Comparison of ENCODE assay signal across 13 mouse cellular contexts in genomic region chr11:98492959-98493358, GRCm38 (mm10). TPM values are rescaled to one million over a fixed set of nuclear protein-coding genes. Genes with fewer than 3 reads are reported as not detected.
DNase-seq lines count a peak whose midpoint lies in the region; ATAC-seq and TF ChIP-seq lines count a peak whose summit lies in the region.
"Had no signal": no experiment of that assay in that cellular context is flagged by ENCODE, and none has a peak within 500 bp of the region (broad histone marks: within the 10 kb centered on the region; RNA-seq: fewer than 3 reads in every experiment).

No protein-coding gene starts in this region.

- TF ChIP-seq CTCF in spleen, adult 2 months (IDR thresholded peaks at IDR 0.05; ENCODE audit: extremely low read depth, insufficient read depth, insufficient read length, insufficient replicate concordance): no peak

- peaks cover 14% of the 10 kb centered on the region; the same call in 1 of the 2 replicates for H3K4me1 ChIP-seq in heart, embryonic 10.5 days
- peaks cover 46% of the 10 kb centered on the region; the same call in 1 of the 2 replicates for H3K4me1 ChIP-seq in spleen, adult 2 months (ENCODE audit: control insufficient read depth, insufficient read depth, insufficient read length)
- H3K4me1 ChIP-seq in midbrain, embryonic 14.5 days (ENCODE audit: control insufficient read depth, insufficient read depth, low read length): no peaks in the 10 kb centered on the region

- no peaks in the 10 kb centered on the region for H3K9me3 ChIP-seq in heart, embryonic 10.5 days
- H3K9me3 ChIP-seq in midbrain, embryonic 14.5 days (ENCODE audit: control insufficient read depth, low read length): no peaks in the 10 kb centered on the region
- H3K9me3 ChIP-seq: embryonic facial prominence, embryonic 15.5 days; midbrain, embryonic 13.5 days had no signal

- TF ChIP-seq POLR2A in spleen, adult 2 months (IDR thresholded peaks at IDR 0.05; ENCODE audit: low read depth, low read length): no peak

- WGBS in heart, embryonic 10.5 days: 29% methylated on average over 7 of the region's 7 CpGs
- whole genome bisulfite sequencing in spleen, adult 2 months: 6% methylated on average over 7 of the region's 7 CpGs
- WGBS in midbrain, embryonic 14.5 days: 19% methylated on average over 7 of the region's 7 CpGs

- no peaks in the 10 kb centered on the region for H3K36me3 ChIP-seq in heart, embryonic 10.5 days
- H3K36me3 ChIP-seq in spleen, adult 2 months (ENCODE audit: control insufficient read depth, insufficient read depth, low read length): peaks cover 18% of the 10 kb centered on the region
- H3K36me3 ChIP-seq in midbrain, embryonic 14.5 days (ENCODE audit: control insufficient read depth, insufficient read depth, low read length): no peaks in the 10 kb centered on the region
- H3K36me3 ChIP-seq: embryonic facial prominence, embryonic 15.5 days; midbrain, embryonic 13.5 days had no signal

- H3K9ac ChIP-seq in midbrain, embryonic 14.5 days (replicated peaks; ENCODE audit: low read length): no peak overlapping the region
- H3K9ac ChIP-seq: embryonic facial prominence, embryonic 15.5 days; midbrain, embryonic 13.5 days had no signal

- no peak overlapping the region for H3K4me2 ChIP-seq in midbrain, embryonic 14.5 days (ENCODE audit: low read length)
- H3K4me2 ChIP-seq: embryonic facial prominence, embryonic 15.5 days; midbrain, embryonic 13.5 days had no signal

- H3K4me3 ChIP-seq in heart, embryonic 10.5 days: no peak overlapping the region
- peak overlapping the region; percentile 34 for H3K4me3 ChIP-seq in spleen, adult 2 months (ENCODE audit: extremely low read depth, insufficient read depth, insufficient read length)
- no peak overlapping the region for H3K4me3 ChIP-seq in midbrain, embryonic 14.5 days (replicated peaks; ENCODE audit: low read depth, low read length)
- H3K4me3 ChIP-seq: embryonic facial prominence, embryonic 15.5 days; midbrain, embryonic 13.5 days had no signal

- peaks cover 14% of the 10 kb centered on the region; the same call in 1 of the 2 replicates for H3K27me3 ChIP-seq in heart, embryonic 10.5 days (ENCODE audit: insufficient read depth, poor library complexity, severe bottlenecking)
- no peaks in the 10 kb centered on the region for H3K27me3 ChIP-seq in spleen, adult 2 months (ENCODE audit: control insufficient read depth, insufficient read depth, low read length)
- H3K27me3 ChIP-seq in midbrain, embryonic 14.5 days (ENCODE audit: control insufficient read depth, insufficient read depth, low read length): no peaks in the 10 kb centered on the region

- H3K27ac ChIP-seq in heart, embryonic 10.5 days: no peak overlapping the region
- H3K27ac ChIP-seq in spleen, adult 2 months (ENCODE audit: insufficient read depth, low read length): peak overlapping the region; percentile 96
- H3K27ac ChIP-seq in midbrain, embryonic 14.5 days (replicated peaks; ENCODE audit: low read depth, low read length): no peak overlapping the region
- H3K27ac ChIP-seq: embryonic facial prominence, embryonic 15.5 days; midbrain, embryonic 13.5 days had no signal

- DNase-seq in heart, adult 11 months: peak; percentile 43
- no peak for DNase-seq in heart, embryonic 10.5 days (ENCODE audit: low spot score)
- DNase-seq in spleen, adult 2 months (ENCODE audit: low read depth in 1 of 2, low spot score in 2 of 2): peak in 1 of 2 experiments; percentile 56
- DNase-seq in spleen, postnatal 14 days (ENCODE audit: low spot score in 2 of 2): no peak
- peak; percentile 71 for DNase-seq in naive thymus-derived CD4-positive, alpha-beta T cell, adult 2 months (ENCODE audit: low read depth)
- no peak for DNase-seq in left cerebral cortex, adult 11 months (ENCODE audit: low spot score)
- no peak for DNase-seq in midbrain, embryonic 14.5 days
- DNase-seq in layer of hippocampus, postnatal 10 days (ENCODE audit: low spot score in 2 of 2): no peak
- DNase-seq: adrenal gland, postnatal 10 days; cerebellum, adult 11 months had no signal

- no peak for ATAC-seq in midbrain, embryonic 14.5 days (ENCODE audit: low FRiP score, low TSS enrichment)
- ATAC-seq: midbrain, embryonic 13.5 days had no signal

RNA-seq across cellular contexts. Expression of gene Grb7, which starts 46.8 kb away (rescaled TPM):
- polyA plus RNA-seq in heart, embryonic 10.5 days (2016; fragmentation: Nextera tagmentation; extraction: Ambion mirVana): 2.5 and 15.3 TPM in 2 replicates
- 1.1 and 1.2 TPM in 2 replicates for polyA plus RNA-seq in spleen, adult 2 months (2012; rRNA removed)
- 0.58 and 0.67 TPM in 2 replicates for polyA plus RNA-seq in midbrain, embryonic 14.5 days (2014; fragmentation: Nextera tagmentation; extraction: Ambion mirVana)
- total RNA-seq in layer of hippocampus, postnatal 10 days (2021): 1 to 10 TPM; 1.0 to 1.8 TPM

RNA-seq across cellular contexts. Expression of gene Ikzf3, which starts 52.9 kb away (rescaled TPM):
- 0.04 and 0.22 TPM in 2 replicates for polyA plus RNA-seq in heart, embryonic 10.5 days (2016; fragmentation: Nextera tagmentation; extraction: Ambion mirVana)
- polyA plus RNA-seq in spleen, adult 2 months (2012; rRNA removed): 104 and 113 TPM in 2 replicates
- 0.05 TPM in 1 of 2 replicates, not detected in the other for polyA plus RNA-seq in midbrain, embryonic 14.5 days (2014; fragmentation: Nextera tagmentation; extraction: Ambion mirVana)
- not detected for total RNA-seq in layer of hippocampus, postnatal 10 days (2021)

RNA-seq across cellular contexts. Expression of gene Mien1, which starts 54.2 kb away (rescaled TPM):
- 98.9 and 103 TPM in 2 replicates for polyA plus RNA-seq in heart, embryonic 10.5 days (2016; fragmentation: Nextera tagmentation; extraction: Ambion mirVana)
- polyA plus RNA-seq in spleen, adult 2 months (2012; rRNA removed): 37.1 and 37.8 TPM in 2 replicates
- polyA plus RNA-seq in midbrain, embryonic 14.5 days (2014; fragmentation: Nextera tagmentation; extraction: Ambion mirVana): 225 and 280 TPM in 2 replicates
- 100 to 1,000 TPM; 108 to 110 TPM for total RNA-seq in layer of hippocampus, postnatal 10 days (2021)

RNA-seq across cellular contexts. Expression of gene Zpbp2, which starts 57.9 kb away (rescaled TPM):
- 0.21 and 0.65 TPM in 2 replicates for polyA plus RNA-seq in heart, embryonic 10.5 days (2016; fragmentation: Nextera tagmentation; extraction: Ambion mirVana)
- polyA plus RNA-seq in spleen, adult 2 months (2012; rRNA removed): 1.2 TPM in 2 replicates
- not detected in 2 replicates for polyA plus RNA-seq in midbrain, embryonic 14.5 days (2014; fragmentation: Nextera tagmentation; extraction: Ambion mirVana)
- not detected for total RNA-seq in layer of hippocampus, postnatal 10 days (2021)
- total RNA-seq: left cerebral cortex, adult 18-20 months had no signal

Comparison
In these comparisons a context has a peak if more than half of its experiments do, and no peak if none do; other contexts are left out.
1. DNase-seq: peak in heart, adult 11 months (single experiment) and naive thymus-derived CD4-positive, alpha-beta T cell, adult 2 months (single experiment); none in heart, embryonic 10.5 days (single experiment), spleen, postnatal 14 days (0 of 2), left cerebral cortex, adult 11 months (single experiment), midbrain, embryonic 14.5 days (single experiment) and layer of hippocampus, postnatal 10 days (0 of 2).
2. RNA of gene Ikzf3, which starts 52.9 kb away (polyA plus RNA-seq): 104 to 113 TPM in spleen, adult 2 months; 0.04 to 0.22 TPM in heart, embryonic 10.5 days and 0.05 TPM in midbrain, embryonic 14.5 days; every median in the first group is over 10 times any median in the second.